Mouse (Mus musculus) heart, embryonic 12.5 days (tissue): Measurements from ENCODE around the gene Pink1. TPM values are rescaled to one million over a fixed set of nuclear protein-coding genes. Genes with fewer than 3 reads are reported as not detected.
A peak's percentile ranks its signal among the peaks of the same experiment; 100 is the strongest.

Experiments
- ATAC-seq: fragments of 200-750 bp; cut with Nextera tagmentation; 2 replicates; pipeline ENCODE4 v1.8.0; 2017; ENCODE audit warnings: moderate TSS enrichment, moderate library complexity; ENCODE audit not compliant: insufficient number of reproducible peaks, low FRiP score
- H3K27ac ChIP-seq: fragments of 300-500 bp; sonication (generic); 2 replicates; pipeline ENCODE4 v1.5.1; 2016; ENCODE audit warnings: mild to moderate bottlenecking, moderate library complexity; ENCODE audit not compliant: poor library complexity, severe bottlenecking
- H3K27me3 ChIP-seq: fragments of 300-500 bp; sonication (generic); replicated peaks from 2 replicates; pipeline ENCODE4 v1.6.1; 2016; ENCODE audit warnings: mild to moderate bottlenecking, moderate library complexity
- H3K36me3 ChIP-seq: fragments of 300-500 bp; sonication (generic); 2 replicates; pipeline ENCODE4 v1.6.1; 2016; ENCODE audit warnings: mild to moderate bottlenecking, moderate library complexity
- H3K4me1 ChIP-seq: fragments of 300-500 bp; sonication (generic); replicated peaks from 2 replicates; pipeline ENCODE4 v1.6.1; 2016; ENCODE audit warnings: mild to moderate bottlenecking
- H3K4me2 ChIP-seq: fragments of 300-500 bp; sonication (generic); 2 replicates; pipeline ENCODE4 v1.6.1; 2016; ENCODE audit warnings: mild to moderate bottlenecking, moderate library complexity
- H3K4me3 ChIP-seq: fragments of 300-500 bp; sonication (generic); 2 replicates; pipeline ENCODE4 v1.5.1; 2016; ENCODE audit warnings: mild to moderate bottlenecking
- H3K9ac ChIP-seq: fragments of 300-500 bp; sonication (generic); 2 replicates; pipeline ENCODE4 v1.6.1; 2016; ENCODE audit warnings: mild to moderate bottlenecking, moderate library complexity
- H3K9me3 ChIP-seq: fragments of 300-500 bp; sonication (generic); replicated peaks from 2 replicates; pipeline ENCODE4 v1.6.1; 2016; ENCODE audit warnings: mild to moderate bottlenecking, moderate library complexity
- WGBS: fragments of 180-500 bp; shearing (Covaris S2); methylation state at CpG from one replicate; pipeline ENCODE4 v1.1.7; 2016; 5-methylcytosine and 5-hydroxymethylcytosine counted together
- microRNA-seq: library from miRNA; unstranded; fragments of <30 nt; microRNA quantifications from one replicate; pipeline ENCODE4, GENCODE M21; 2017
- polyA plus RNA-seq: library from polyadenylated mRNA; unstranded; fragments of >200 nt; fragmentation: Nextera tagmentation; extraction: Ambion mirVana; gene quantifications from 2 replicates; pipeline ENCODE4 v1.2.1, GENCODE M21; 2016

Pink1 gene
- polyA plus RNA-seq, 1 experiment from 2014 or later: 72.6 TPM

GRCm38 (mm10) chr4:138293261-138293948 is 32.7 kb downstream of the Pink1 start:
- Histone ChIP-seq H3K27me3 (no peaks in the 10 kb centered on the region), H3K36me3 (no peaks in the 10 kb centered on the region), H3K9ac (no peak overlapping the region), H3K4me2 (no peak overlapping the region), H3K4me1 (no peaks in the 10 kb centered on the region), H3K9me3 (peaks cover 8% of the 10 kb centered on the region), H3K27ac (no peak overlapping the region), H3K4me3 (no peak overlapping the region)
- no peak for ATAC-seq
- WGBS: 80% methylated on average over 18 of the region's 18 CpGs

DNA sequence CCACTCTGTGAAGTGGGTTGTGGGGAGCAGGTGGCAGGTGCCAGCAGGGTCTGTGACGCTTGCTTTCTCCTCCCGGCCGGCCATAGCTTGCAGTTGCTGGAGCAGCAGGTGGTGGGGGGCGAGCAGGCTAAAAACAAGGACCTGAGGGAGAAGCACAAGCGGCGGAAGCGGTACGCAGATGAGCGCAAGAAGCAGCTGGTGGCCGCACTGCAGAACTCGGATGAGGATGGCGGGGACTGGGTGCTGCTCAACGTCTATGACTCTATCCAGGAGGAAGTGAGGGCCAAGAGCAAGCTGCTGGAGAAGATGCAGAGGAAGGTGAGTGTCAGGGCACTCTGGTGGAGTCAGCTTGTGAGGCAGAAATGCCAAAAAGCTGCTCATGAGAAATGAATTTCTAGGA is 34.1 kb downstream of the Pink1 start:
- H3K4me2 ChIP-seq: no peak overlapping the region
- H3K9me3 ChIP-seq: peaks cover 8% of the 10 kb centered on the region
- peaks cover 8% of the 10 kb centered on the region; the same call in 1 of the 2 replicates for H3K27me3 ChIP-seq
- WGBS: 84% methylated on average over 13 of the region's 13 CpGs
- no peak overlapping the region for H3K9ac ChIP-seq
- H3K36me3 ChIP-seq: no peaks in the 10 kb centered on the region
- ATAC-seq: no peak
- no peaks in the 10 kb centered on the region for H3K4me1 ChIP-seq
- H3K27ac ChIP-seq: no peak overlapping the region
- no peak overlapping the region for H3K4me3 ChIP-seq

GRCm38 (mm10) chr4:138288691-138289090 is 37.4 kb downstream of the Pink1 start:
- H3K27me3 ChIP-seq: peaks cover 14% of the 10 kb centered on the region; the same call in 1 of the 2 replicates
- H3K9me3 ChIP-seq: peaks cover 12% of the 10 kb centered on the region
- H3K4me2 ChIP-seq: no peak overlapping the region
- H3K27ac ChIP-seq: no peak overlapping the region
- no peak overlapping the region for H3K9ac ChIP-seq
- H3K36me3 ChIP-seq: no peaks in the 10 kb centered on the region
- WGBS: 78% methylated on average over 7 of the region's 7 CpGs
- ATAC-seq: no peak
- H3K4me3 ChIP-seq: no peak overlapping the region
- no peaks in the 10 kb centered on the region for H3K4me1 ChIP-seq

GRCm38 (mm10) chr4:138286411-138286810 is 39.7 kb downstream of the Pink1 start:
- H3K4me1 ChIP-seq: no peaks in the 10 kb centered on the region
- no peak overlapping the region for H3K4me2 ChIP-seq
- no peak overlapping the region for H3K4me3 ChIP-seq
- 0 out of 2 replicates have a peak, but pooled peaks cover 6% of the 10 kb centered on the region for H3K9me3 ChIP-seq
- peaks cover 14% of the 10 kb centered on the region for H3K27me3 ChIP-seq
- no peak for ATAC-seq
- no peak overlapping the region for H3K27ac ChIP-seq
- 80% methylated on average over 12 of the region's 12 CpGs for WGBS
- no peaks in the 10 kb centered on the region for H3K36me3 ChIP-seq
- H3K9ac ChIP-seq: no peak overlapping the region

DNA sequence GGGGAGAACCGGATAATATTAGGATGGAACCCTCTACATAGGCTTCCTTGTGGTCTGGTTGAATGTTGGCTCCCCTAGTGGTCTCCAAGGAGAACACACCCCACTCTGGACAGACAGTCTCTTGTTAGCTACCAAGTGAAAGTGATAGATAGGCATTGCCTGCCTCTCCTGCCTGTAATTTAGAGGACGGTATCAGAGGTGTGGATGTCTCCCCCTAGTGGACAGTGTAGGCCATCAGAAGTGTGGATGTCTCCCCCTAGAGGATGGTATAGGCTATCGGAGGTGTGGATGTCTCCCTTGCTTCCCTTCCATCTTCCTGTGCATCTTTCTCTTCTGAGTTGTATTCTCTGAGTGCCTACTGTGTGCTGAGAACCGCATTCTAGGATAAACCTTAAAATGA is 43.3 kb downstream of the Pink1 start:
- Histone ChIP-seq H3K9ac (no peak overlapping the region), H3K4me1 (no peaks in the 10 kb centered on the region), H3K4me2 (no peak overlapping the region), H3K36me3 (no peaks in the 10 kb centered on the region), H3K27ac (no peak overlapping the region), H3K4me3 (no peak overlapping the region), H3K9me3 (0 out of 2 replicates have a peak, but pooled peaks cover 6% of the 10 kb centered on the region), H3K27me3 (peaks cover 11% of the 10 kb centered on the region)
- 24% methylated on average over 4 of the region's 4 CpGs for WGBS
- ATAC-seq: 0 out of 2 replicates have a peak, but pooled peaks have one; percentile 15

GRCm38 (mm10) chr4:138278346-138278745 is 47.8 kb downstream of the Pink1 start:
- Histone ChIP-seq H3K4me2 (no peak overlapping the region), H3K36me3 (no peaks in the 10 kb centered on the region), H3K9ac (no peak overlapping the region), H3K27ac (no peak overlapping the region), H3K4me1 (no peaks in the 10 kb centered on the region), H3K4me3 (no peak overlapping the region), H3K27me3 (peaks cover 19% of the 10 kb centered on the region), H3K9me3 (no peaks in the 10 kb centered on the region)
- 63% methylated on average over 7 of the region's 7 CpGs for WGBS
- no peak for ATAC-seq

DNA sequence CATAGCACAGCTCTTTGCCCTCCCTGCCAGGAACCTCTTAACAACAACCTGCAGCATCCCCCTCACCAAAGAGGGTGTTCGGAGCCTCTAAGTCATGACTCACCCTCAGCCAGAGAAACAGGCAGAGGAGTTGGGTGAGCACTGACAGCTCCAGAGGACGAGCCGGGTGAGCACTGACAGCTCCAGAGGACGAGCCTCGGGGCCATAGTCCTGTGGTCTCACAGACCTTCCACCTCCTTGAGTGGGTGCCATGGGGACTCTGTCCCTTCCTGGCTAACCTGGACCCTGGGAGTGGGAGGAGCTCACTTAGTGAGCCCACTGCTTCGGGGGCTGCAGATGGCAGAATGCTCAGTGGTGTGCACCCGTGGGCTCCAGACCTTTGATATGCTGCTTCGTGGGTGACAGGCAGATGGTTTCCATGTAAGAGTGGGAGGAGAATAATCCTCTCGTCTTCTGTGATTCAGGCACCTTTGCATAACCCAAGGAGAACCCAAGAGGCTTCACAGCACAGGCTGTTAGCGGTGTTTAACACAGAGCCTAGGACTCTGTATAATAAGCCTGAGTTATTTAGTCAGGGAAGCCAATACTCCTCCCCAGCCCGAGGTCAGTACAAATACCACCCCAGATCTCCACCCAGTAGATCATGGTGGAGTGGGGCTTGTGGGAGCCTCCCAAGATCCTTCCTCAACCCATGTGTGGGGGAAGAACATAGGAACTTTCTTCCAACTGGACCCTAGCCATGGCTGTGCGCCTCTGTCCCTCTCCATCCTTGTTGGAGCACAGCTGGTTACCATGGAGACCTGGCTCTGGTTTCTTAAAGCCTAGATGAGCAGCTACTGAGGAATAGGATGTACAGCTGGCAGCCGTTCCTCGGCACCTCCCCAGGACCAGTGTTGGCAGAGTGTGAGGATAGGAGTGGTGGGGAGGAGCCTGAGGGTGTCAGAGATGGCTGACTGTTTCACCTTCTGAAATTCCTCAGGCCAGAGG is 53.8 kb downstream of the Pink1 start:
- Histone ChIP-seq H3K4me3 (no peak overlapping the region), H3K9me3 (peaks cover 2% of the 10 kb centered on the region), H3K4me1 (peaks cover 8% of the 10 kb centered on the region; the same call in 1 of the 2 replicates), H3K27ac (no peak overlapping the region), H3K36me3 (no peaks in the 10 kb centered on the region), H3K27me3 (peaks cover 34% of the 10 kb centered on the region), H3K9ac (no peak overlapping the region), H3K4me2 (no peak overlapping the region)
- ATAC-seq: no peak
- WGBS: 54% methylated on average over 14 of the region's 14 CpGs

DNA sequence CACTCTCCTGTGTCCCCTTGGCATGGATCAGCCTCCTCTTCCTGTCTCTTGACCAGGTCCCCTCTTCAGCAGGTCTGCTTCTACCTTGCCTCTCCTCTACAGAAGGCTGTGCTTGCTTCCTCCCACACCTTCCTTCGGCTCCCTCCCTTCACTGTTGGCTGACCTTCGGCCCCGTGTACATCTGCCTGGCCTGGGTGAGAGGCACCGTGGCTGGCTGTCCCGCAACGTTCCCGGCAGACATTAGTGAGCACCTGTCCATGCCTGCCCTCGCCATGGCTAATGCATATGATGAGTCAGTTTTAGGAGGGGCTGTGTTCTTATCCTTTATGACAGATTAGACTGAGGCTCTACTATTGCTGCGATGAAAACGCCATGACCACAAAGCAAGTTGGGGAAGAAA is 58.2 kb downstream of the Pink1 start:
- ATAC-seq: no peak
- H3K9me3 ChIP-seq: peaks cover 6% of the 10 kb centered on the region

More for the DNA sequence above, 58.2 kb downstream of the Pink1 start:
- Histone ChIP-seq H3K36me3 (no peaks in the 10 kb centered on the region), H3K4me3 (no peak overlapping the region), H3K27me3 (peaks cover 44% of the 10 kb centered on the region), H3K9ac (no peak overlapping the region), H3K4me1 (peaks cover 8% of the 10 kb centered on the region), H3K27ac (no peak overlapping the region), H3K4me2 (no peak overlapping the region)
- 81% methylated on average over 10 of the region's 10 CpGs for WGBS

Small RNAs within 50 kb of the gene (microRNA-seq; reads per million reads assigned to microRNA genes)
- not detected for gene Gm27646
- 3.1 reads per million, percentile 8 among the genes with 10 or more reads in this experiment for gene Mir7019

Other genes with a start within 250 kb of the Pink1 start
- 109 and 114 TPM in 2 replicates for gene Hp1bp3, start 110.0 kb downstream of the Pink1 start, polyA plus RNA-seq
- 0.31 and 0.41 TPM in 2 replicates for gene Sh2d5, start 75.9 kb downstream of the Pink1 start, polyA plus RNA-seq
- gene Kif17, start 75.9 kb downstream of the Pink1 start, polyA plus RNA-seq: 0.44 and 0.52 TPM in 2 replicates
- 316 and 318 TPM in 2 replicates for gene Ddost, start 21.6 kb downstream of the Pink1 start, polyA plus RNA-seq
- gene Cda, start 41.7 kb upstream of the Pink1 start, polyA plus RNA-seq: 9.3 and 10.9 TPM in 2 replicates
- 0.06 TPM in 1 of 2 replicates, not detected in the other for gene Fam43b, start 70.2 kb upstream of the Pink1 start, polyA plus RNA-seq
- 18.6 and 21.5 TPM in 2 replicates for gene Mul1, start 108.4 kb upstream of the Pink1 start, polyA plus RNA-seq
- gene Camk2n1, start 128.0 kb upstream of the Pink1 start, polyA plus RNA-seq: 1.1 and 1.4 TPM in 2 replicates